Mouse (Mus musculus) erythroblast, adult 5-6 weeks (primary cell): ENCODE measurements around the gene Setd3. TPM values are rescaled to one million over a fixed set of nuclear protein-coding genes. Genes with fewer than 3 reads are reported as not detected.

ENCODE experiments used
- ATAC-seq: replicated peaks from 2 replicates; pipeline ENCODE4 v1.8.0; 2016; ENCODE audit warnings: moderate number of reproducible peaks, mild to moderate bottlenecking, moderate TSS enrichment, inconsistent platforms; ENCODE audit not compliant: poor library complexity, low FRiP score, severe bottlenecking
- total RNA-seq, 2 experiments: library from RNA; stranded (forward) in 1 of 2; stranded (reverse) in 1 of 2; fragments of 150-400 nt in 1 of 2; fragments of 200-764, 138-1000 nt in 1 of 2; gene quantifications; 2 replicates each; pipeline versions ENCODE4 v1.2.3 to v1.2.4; 2015 to 2017; ENCODE audit warnings: low replicate concordance in 2 of 2

The Setd3 gene
- total RNA-seq (2015; ENCODE audit: low replicate concordance) (19.4 and 22.2 TPM in 2 replicates), total RNA-seq (2017; ENCODE audit: low replicate concordance) (51.3 and 63.4 TPM in 2 replicates)

DNA sequence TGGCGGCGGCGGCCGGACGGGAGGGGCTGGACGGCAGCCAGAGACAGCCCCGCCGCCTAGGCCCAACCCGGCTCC is at the start of gene Setd3:
Gene Setd3, minus strand, starts transcription at position 69 of the 75 bp plus-strand sequence.
- no peak for ATAC-seq

DNA sequence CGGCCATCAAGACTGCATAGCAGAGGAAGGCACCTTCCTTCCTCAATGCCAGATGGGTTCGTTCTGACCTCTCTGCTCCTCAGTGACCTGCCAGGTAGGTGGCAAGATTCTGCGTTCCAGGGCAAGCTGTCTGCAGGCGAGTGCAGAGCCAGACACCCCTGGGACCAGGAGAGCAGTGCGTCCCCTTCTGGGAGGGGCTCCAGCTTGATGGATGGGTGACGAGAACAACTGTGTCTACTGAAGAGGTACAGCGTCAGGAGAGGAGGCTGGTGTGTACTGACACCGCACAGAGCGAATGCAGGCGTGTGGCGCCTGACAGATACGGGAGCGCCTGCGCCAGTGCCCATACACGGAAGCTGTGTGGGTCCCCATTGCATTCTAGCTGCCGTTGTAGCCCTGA is 48.4 kb upstream of the Setd3 start:
- no peak for ATAC-seq

GRCm38 (mm10) chr12:108226941-108227340 is 47.8 kb upstream of the Setd3 start:
- ATAC-seq, result no peak

DNA sequence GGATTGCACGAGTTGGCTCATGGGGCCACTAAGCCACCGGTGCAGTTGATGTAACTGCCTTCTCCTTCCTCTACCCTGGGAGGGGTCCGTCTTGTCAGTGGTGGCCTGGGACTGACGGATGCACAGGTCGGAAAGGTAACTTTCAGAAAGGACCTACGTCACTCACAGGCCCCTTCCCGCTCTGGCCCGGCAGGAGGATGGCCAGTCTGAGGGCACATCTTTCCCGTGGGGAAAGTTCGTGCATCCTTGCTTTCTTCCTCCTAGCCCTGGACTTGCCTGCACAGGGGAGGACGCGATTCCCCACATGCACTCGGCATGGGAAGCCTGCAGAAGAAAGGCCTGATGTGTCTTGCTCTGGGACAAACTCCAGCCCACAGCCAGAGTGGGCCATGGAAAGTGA is 47.1 kb upstream of the Setd3 start:
- ATAC-seq, result no peak

GRCm38 (mm10) chr12:108225781-108226180 is 46.7 kb upstream of the Setd3 start:
- no peak for ATAC-seq

DNA sequence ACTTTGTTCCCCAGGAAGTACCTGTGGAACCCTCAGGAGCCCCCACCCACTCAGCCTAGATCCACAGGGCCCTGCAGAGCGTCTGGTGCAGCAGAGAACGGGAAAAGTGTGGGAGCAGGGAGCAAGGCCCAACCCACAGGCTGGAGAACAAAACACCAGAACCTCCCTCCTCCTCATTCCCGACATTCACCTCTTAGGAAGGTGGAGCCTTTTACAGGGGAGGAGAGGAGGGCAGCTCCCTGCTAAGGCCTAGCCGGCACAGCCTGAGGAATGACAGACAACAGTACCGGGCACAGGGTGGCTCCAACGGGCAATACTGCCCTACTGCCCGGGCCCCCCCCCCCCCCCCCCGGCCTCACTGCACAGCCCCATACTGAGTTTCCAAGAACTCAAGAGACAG is 44.2 kb upstream of the Setd3 start:
- ATAC-seq, result no peak

DNA sequence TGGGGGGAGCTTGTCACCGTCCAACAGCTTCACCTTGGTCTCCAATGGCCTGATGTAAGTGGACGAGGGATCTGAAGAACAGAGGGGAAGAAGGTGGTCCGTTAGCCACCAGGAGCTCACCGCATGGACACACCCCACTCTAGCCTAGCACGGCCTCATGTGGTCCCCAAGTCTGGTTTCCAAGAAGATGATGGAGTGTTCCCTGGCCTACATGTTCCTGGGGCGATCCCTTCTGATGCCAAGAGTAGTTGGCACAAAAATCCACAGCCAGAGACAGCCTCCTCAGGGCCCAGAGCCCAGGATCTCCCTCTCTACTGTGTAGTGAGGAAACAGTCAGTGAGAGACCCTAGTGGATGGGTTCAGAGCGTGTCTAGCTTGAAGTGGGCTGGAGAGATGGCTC is 42.6 kb upstream of the Setd3 start:
- ATAC-seq, result no peak

- peak; percentile 48; the same call in 1 of the 2 replicates for ATAC-seq
Measured at GRCm38 (mm10) chr12:108221206-108221605, 42.1 kb upstream of the Setd3 start.

DNA sequence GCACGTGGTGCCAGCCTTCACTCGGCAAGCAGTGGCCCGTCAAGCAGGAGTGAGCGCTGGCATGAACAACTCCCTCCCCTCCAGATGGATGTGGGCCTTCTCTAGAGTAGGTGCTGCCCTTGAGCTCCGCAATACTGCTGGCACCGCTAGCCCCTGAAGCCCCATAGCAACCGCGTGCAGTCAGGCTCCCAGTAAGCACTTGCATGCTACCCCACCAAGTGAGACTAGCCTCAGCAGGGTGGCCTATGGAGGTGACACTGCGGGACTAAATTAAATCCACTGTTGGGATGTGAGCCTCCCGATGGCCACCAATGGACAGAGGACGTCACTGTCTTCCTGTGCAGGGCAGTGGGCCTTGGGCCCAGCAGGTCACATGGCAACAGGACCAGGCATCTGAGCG is 41.5 kb upstream of the Setd3 start:
- no peak for ATAC-seq

DNA sequence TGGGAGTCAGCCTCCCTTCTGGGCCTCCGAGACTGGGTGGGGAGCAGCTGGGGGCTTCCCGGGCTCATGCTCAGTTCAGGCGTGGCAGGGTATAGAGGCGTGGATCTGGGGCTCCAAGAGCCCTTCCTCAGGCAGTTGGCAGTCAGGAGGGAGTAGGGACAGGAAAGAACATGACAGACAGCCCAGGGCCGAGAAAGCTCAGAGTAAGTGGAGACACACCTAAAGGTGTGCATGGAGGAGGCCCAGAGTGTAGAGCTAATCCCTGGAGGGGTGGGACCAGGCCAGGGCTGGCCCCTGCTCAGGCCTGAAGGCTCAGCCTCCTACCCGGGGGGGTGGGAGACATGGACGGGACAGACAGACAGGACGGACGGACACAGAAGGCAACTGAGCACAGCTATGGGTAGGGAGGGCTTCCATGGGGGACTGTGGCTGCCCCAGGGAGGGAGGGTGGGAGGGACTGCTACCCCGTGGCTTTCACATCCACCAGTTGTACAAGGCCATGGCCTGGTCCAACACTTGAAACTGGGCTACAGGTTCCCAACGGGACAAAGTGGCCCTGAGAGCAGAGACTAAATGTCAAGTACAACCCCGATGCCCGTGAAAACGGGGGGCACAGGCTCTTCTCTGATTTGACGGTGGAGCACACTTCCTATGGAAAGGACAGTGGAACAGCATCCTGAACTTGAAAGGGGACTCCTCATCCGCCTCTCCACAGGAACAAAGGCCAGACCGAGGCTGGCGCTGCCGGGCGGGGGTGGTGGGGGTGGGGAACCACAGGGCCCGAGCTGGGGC is 40.9 kb upstream of the Setd3 start:
- no peak for ATAC-seq

- no peak for ATAC-seq
Measured at GRCm38 (mm10) chr12:108219163-108219562, 40.0 kb upstream of the Setd3 start.

- ATAC-seq, result no peak
Measured at GRCm38 (mm10) chr12:108217572-108217971, 38.5 kb upstream of the Setd3 start.

GRCm38 (mm10) chr12:108216611-108217370 is 37.7 kb upstream of the Setd3 start:
- no peak for ATAC-seq

DNA sequence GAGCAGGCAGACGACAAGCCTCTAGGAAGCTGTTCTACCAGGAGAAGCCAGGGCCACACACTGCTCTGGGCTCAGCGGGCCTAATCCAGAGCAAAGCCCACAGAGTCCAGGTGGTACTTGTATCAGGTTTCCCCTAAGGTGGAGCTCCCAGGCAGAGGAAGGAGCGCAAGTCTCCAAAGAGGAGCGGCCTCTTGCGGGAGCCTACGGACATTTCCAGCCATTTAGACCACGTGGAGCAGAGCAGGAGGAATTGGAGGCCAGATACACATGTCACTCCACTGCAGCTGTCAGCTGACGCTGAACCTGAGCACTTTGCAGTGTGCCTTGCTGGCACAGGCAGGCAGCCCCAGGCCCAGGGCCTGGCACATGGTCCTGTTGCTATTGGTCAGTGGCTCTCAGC is 36.0 kb upstream of the Setd3 start:
- no peak for ATAC-seq

- no peak for ATAC-seq
Measured at GRCm38 (mm10) chr12:108213090-108214041, 34.3 kb upstream of the Setd3 start.

- ATAC-seq, result no peak
Measured at GRCm38 (mm10) chr12:108212476-108212875, 33.4 kb upstream of the Setd3 start.

DNA sequence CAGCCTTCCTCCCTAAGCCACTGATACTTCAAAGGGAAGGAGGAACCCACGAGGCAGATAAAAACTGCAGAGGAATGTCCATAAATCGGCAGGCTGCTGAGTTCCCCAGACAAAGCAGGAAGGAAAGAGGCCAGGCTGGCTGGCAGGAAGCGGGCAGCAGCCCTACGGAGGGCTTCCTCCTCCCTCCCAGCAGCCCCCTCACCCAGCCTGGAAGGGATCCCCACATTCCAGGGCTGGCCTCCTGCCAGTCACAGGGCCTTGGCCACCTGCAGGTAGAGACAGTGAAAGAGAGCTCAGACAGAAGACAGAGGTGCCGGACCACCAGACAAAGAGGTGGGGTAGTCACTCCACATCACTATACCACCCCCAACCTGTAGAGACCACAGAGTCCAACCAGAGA is 33.0 kb upstream of the Setd3 start:
- ATAC-seq, result no peak

DNA sequence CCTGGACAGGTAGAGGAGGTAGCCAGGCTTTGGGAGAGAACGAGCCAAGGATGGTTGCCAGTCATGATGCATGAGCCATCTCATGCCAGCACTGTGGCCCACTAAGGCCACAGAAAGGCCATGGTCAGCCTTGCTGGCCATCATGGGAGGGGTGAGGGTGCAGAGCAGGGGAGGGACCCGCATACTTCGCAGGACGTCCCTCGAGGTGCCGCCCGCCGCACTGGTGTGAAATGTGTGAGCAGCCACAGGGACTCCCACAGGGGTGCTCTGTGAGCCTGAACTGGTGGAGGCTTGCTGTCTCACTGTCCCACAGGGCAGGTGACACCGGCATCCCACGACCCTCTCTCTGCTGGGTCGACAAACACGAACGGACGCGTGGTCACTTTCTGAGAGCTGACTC is 31.5 kb upstream of the Setd3 start:
- no peak for ATAC-seq

DNA sequence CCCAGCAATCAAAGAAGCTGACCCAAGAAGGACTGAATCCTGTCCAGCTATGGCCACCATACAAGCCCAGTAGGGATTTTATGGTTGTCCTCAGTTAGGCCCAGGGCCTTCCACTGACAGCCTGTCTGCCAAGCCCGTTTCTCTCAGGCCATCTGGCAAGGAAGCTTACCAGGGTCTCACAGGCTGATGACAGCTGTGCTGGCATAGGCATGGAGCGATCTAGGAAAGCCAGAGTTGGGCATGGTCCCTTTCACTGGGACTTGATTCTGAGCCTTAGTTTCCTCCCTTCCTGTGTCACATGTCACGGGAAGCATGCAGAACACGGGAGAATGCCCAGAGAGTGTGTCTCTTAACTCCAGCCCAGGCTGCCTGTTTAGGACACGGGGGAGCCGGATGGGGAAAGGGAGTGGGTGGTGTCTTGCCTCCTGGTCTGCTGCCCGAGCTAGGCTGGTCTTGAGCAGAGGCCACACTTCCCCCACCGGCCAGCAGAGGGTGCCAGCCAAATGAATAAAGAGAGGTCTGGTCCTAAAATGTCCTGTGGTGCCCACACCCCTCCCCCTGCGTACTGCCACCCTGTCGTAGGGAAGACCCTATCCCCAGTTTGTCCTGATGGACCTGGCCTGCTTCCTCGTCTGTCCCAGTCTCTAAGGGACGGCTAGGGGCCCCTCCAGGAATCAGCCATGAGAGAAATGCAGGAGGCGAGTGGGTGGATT is 29.8 kb upstream of the Setd3 start:
- peak; percentile 48; the same call in 1 of the 2 replicates for ATAC-seq

- no peak for ATAC-seq
Measured at GRCm38 (mm10) chr12:108208216-108208615, 29.1 kb upstream of the Setd3 start.
